Mouse (Mus musculus): ENCODE results near the gene Crebrf.

The Crebrf gene

GRCm38 (mm10) chr17:26778430-26779100 is 63.1 kb downstream of the Crebrf start:
- no peak for DNase-seq (ENCODE audit: low read depth, low spot score)

- no peak for DNase-seq (ENCODE audit: low read depth, low spot score)
Measured at GRCm38 (mm10) chr17:26779471-26779870, 64.0 kb downstream of the Crebrf start.

GRCm38 (mm10) chr17:26780750-26781571 is 65.5 kb downstream of the Crebrf start, which contains the start of gene Bnip1:
Gene Bnip1 (plus strand): TSS chr17:26781066.
- DNase-seq (ENCODE audit: low read depth, low spot score): peak; percentile 86

- no peak for DNase-seq (ENCODE audit: low read depth, low spot score)
Measured at GRCm38 (mm10) chr17:26781610-26782043, 66.2 kb downstream of the Crebrf start.

- DNase-seq (ENCODE audit: low read depth, low spot score): no peak
Measured at GRCm38 (mm10) chr17:26784525-26784924, 69.1 kb downstream of the Crebrf start.

GRCm38 (mm10) chr17:26786586-26786985 is 71.1 kb downstream of the Crebrf start:
- no peak for DNase-seq (ENCODE audit: low read depth, low spot score)

GRCm38 (mm10) chr17:26788986-26789385 is 73.5 kb downstream of the Crebrf start:
- no peak for DNase-seq (ENCODE audit: low read depth, low spot score)

GRCm38 (mm10) chr17:26789460-26790268 is 74.2 kb downstream of the Crebrf start:
- no peak for DNase-seq (ENCODE audit: low read depth, low spot score)

GRCm38 (mm10) chr17:26790269-26791214 is 75.1 kb downstream of the Crebrf start:
- DNase-seq (ENCODE audit: low read depth, low spot score): no peak

- DNase-seq (ENCODE audit: low read depth, low spot score): no peak
Measured at GRCm38 (mm10) chr17:26791580-26791979, 76.1 kb downstream of the Crebrf start.

- no peak for DNase-seq (ENCODE audit: low read depth, low spot score)
Measured at GRCm38 (mm10) chr17:26792096-26792495, 76.6 kb downstream of the Crebrf start.

GRCm38 (mm10) chr17:26793068-26793765 is 77.8 kb downstream of the Crebrf start:
- DNase-seq (ENCODE audit: low read depth, low spot score): no peak

GRCm38 (mm10) chr17:26794744-26795143 is 79.3 kb downstream of the Crebrf start:
- DNase-seq (ENCODE audit: low read depth, low spot score): peak; percentile 52

GRCm38 (mm10) chr17:26795386-26795785 is 79.9 kb downstream of the Crebrf start:
- no peak for DNase-seq (ENCODE audit: low read depth, low spot score)

GRCm38 (mm10) chr17:26797379-26798128 is 82.1 kb downstream of the Crebrf start:
- no peak for DNase-seq (ENCODE audit: low read depth, low spot score)

GRCm38 (mm10) chr17:26802886-26803285 is 87.4 kb downstream of the Crebrf start:
- no peak for DNase-seq (ENCODE audit: low read depth, low spot score)

- no peak for DNase-seq (ENCODE audit: low read depth, low spot score)
Measured at GRCm38 (mm10) chr17:26812607-26813006, 97.2 kb downstream of the Crebrf start.

- no peak for DNase-seq (ENCODE audit: low read depth, low spot score)
Measured at GRCm38 (mm10) chr17:26813497-26813896, 98.0 kb downstream of the Crebrf start.

GRCm38 (mm10) chr17:26816810-26817209 is 101.4 kb downstream of the Crebrf start:
- no peak for DNase-seq (ENCODE audit: low read depth, low spot score)
